Mouse (Mus musculus) T-helper 2 cell (primary cell): ENCODE measurements around the gene Hdc.

Experiments
- in situ Hi-C: fragments of 300-600 bp; cut with MboI, MseI; formaldehyde crosslinking; loops from one replicate; pipeline ENCODE4 v1.15.1; 2025; ENCODE audit warnings: high pct_unique_total_duplicates

Hdc gene

DNA sequence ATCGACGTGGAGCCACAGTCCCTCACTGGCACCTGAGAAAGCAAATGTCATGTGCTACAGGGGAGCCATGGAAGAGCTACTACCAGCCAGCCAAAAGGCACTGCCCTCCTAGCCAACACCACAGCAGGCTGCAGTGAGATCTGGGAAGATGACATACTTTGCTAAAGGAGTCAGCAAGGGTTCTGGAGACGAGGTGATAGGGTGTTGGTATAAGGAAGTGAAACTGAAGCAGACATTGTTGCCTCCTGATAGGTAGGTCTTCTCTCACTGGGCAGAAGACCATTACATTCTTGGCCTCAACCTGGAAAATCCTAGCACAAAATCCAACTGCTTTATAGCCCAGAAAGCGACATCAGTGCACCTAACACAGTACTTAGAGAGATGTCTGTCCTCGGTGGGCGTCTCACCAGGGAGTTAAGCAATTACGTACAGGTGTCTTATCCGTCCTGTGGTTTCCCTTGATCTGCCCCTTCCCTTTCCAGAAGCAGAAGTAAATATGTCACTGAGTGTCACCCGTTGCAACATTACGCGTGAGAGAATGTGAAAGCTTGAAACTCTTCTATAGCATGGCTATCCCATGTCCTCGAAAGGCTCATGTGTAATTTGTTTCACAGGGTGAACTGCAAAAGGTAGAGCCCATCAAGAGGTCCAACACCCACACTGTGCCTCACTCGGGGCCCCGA lies 17.0 kb downstream of the Hdc start:
- in situ Hi-C loops, result no loop called here

DNA sequence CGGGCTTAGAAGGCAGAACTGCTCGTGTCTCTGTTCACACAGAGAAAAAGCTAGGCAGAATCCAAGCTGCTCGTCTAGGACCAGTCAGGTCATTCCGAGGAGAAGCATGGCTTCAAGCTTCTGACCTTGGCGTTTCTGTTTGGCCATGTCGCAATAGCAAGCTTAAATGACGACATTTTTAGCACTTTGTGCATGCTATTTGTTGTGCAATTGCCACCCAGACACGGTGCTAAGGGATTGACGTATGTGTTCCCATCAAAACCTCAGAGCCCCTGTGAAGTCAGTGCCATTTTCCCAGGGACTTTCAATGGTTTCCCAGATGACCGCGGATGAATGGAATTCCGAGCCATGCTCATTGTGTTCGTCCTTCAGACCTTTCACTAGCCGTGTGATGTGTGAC lies 18.6 kb downstream of the Hdc start:
- in situ Hi-C loops, result no loop called here

DNA sequence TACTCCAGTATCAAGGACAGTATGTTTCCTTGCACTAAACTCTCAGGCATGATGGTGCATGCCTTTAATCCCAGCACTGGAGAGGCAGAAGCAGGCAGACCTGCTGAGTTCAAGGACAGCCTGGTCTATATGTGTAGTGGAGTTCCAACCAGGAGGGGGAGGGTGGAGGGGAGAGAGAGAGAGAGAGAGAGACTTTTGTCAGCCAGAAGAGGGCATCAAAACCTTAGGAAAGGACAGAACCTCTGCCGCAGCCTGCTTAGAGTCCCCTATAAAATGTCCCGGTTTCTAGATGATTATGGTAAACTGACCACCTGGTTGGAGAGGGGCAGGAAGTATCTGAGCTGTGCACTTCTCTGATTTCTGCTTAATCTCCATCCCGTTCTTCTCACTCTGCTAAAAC lies 20.1 kb downstream of the Hdc start:
- in situ Hi-C loops, result loop anchor here (5.0 to 10.0 kb wide), 2 partner anchors 68 to 186 kb away; partner anchors contain the start of gene Usp50

DNA sequence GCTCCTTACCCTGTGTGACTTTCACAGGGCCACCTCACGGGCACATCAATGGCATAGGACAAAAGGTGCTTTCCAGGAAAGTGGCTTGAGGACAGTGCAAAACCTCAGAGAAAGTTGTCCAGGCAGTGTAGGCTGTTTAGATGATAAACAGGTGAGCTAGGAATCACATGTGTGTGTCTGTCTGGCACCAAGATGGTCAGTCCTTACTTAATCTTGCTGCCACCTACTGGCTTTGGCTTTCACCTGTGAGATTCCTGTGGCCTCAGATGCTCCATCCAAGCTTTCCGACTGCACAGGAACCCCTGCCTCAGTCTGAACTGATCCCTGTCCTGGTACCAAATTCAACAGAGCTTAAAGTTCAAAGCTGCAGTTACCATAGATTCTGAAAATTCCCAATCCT lies 20.7 kb downstream of the Hdc start:
- in situ Hi-C loops, result loop anchor here (5.0 to 10.0 kb wide), 2 partner anchors 69 to 186 kb away; partner anchors contain the start of gene Usp50

DNA sequence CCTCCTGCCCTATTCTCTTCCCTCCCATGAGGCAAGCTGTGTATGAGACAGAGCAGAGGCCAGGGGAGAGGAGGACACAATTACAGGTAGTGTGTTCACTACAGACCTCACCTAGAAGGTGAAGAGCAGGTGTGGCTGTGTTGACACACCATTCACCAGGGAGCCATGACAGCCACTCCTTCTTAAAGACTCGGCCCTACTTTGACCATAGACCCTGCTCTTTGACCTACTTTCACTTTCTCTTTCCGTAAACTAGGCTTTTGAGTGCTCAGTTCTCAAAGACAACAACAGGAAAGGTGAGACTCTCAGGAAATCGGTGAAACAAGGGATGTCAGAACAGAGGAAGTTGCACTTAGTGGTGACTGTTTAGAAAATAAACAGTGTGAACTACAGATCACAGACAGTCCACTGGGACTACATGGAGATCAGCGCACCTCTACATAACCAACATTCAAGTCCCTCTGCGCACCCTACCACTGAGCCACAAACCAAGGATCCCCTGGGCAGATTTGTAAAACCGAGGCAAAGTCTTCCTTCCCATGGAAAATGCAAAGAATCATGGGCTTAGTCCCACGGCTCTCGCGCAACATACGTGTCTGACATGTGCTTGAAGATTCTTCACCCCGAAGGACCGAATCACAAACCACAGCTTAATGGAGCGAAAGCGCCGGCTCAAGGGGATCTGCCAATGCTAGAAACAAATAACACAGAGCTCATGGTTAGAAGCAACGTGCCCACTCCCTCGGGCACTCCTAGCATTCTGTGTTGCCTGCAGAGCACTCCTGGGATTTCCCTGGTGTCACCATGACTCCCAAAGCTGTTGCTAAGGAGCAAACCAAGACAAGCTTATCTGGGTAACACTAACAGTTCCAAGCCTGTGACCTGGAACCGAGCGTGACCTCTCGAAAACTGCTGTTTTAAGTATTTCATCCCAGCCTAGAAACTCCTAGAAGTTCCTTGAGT lies 21.5 kb downstream of the Hdc start:
- in situ Hi-C loops, result loop anchor here (5.0 to 10.0 kb wide), 2 partner anchors 70 to 187 kb away; partner anchors contain the start of gene Usp50

DNA sequence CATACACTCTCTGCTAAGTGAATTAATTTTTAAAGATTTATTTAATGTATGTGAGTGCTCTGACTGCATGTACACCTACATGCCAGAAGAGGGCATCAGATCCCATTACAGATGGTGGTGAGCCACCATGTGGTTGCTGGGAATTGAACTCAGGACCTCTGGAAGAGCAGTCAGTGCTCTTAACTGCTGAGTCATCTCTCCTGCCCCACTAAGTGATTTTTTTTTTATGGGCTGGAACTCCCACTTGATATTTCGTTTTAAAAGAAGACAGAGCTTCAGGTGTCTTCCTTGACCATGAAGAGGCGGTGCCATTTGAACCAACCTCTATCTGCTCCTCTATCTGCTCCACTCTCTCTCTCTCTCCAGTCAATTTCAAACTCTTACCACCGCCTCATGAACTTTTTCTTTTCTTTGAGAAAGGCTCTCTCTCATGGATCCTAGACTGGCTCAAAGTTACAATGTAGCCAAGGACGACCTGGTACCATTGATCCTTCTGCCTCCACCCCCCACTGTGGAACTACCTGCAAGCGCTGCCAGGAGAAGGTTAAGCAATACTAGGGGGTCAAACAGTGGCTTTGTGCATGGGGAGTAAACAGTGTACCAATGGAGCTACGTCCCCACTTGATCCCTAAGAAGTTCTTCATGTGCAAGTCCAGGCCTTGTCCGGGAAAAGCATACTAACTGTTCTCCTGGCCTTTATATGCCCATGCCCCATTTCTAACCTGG lies 22.6 kb downstream of the Hdc start:
- in situ Hi-C loops, result loop anchor here (5.0 to 10.0 kb wide), 2 partner anchors 71 to 188 kb away; partner anchors contain the start of gene Usp50

DNA sequence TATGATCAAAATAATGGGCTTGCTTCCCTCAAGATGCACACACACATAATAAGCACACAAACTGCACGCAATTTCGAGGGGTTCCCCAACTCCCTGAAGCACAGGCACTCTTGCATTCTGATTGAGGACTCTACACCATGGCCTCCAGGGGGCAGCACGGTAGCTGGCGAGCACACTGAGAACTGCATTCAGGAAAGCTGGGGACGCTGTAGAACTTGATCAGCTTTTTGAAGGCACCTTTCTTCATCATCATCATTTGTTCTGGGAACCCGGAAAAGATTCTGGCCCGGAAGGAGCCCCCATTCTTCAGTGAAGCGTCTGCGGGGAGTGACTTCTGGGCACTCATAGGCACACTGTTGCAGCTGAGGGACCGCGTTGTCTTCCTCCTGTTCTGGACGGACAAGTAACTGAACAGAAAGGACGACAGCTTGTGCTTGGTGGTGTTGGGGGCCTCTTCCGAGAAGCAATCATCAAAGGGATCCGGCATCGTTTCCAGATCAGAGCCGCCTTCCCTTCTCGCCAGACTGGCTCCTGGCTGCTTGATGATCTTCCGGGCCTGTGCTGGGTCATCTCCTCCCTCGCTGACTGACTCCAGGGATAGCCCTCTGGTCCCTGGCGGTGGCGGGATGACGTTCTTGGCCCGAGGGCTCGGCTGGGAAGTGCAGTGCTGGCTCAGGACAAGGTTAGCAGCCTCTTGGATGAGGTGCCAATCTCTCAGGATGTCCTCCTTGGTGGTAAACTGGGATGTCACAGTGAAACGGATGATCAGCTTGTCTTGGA lies 25.1 kb downstream of the Hdc start:
- in situ Hi-C loops, result loop anchor here (5.0 to 10.0 kb wide), 2 partner anchors 191 to 413 kb away; partner anchors contain the start of genes Ap4e1 and Usp50

DNA sequence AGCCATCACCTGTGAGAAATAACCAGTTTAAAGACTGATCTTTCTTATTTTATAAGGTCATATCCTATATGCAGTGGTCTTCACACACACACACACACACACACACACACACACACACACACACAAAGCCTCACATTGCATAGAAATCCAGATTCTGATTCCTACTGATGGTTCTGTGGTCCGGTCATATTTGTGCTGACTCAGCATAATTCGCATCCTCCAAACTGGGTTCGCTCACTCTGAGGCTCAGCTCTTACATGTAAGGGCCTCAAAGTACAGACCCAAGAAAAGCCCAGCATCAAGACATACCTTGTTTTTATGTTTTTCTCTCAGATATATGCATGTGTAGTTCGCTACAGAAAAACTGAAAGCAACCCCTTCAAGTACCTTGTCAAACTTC lies 27.8 kb downstream of the Hdc start:
- in situ Hi-C loops, result loop anchor here (5.0 to 10.0 kb wide), 2 partner anchors 193 to 416 kb away; partner anchors contain the start of genes Ap4e1 and Usp50

DNA sequence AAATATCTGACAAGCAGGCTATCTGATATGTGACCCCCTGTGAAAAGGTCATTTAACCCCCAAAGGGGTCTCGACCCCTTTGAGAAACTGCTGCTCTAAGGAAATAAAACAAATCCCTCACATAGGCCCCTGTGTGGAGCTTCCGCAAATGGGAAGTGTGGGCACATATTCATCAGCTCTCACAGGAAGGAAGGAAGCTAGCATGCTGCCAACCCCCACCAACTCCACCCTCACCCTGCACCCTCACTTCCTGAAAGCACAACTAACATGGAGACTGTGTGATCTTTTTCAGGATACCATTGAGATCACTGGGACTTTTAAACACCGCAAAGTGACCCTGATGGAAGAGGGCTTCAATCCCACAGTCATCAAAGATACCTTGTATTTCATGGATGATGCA lies 31.6 kb downstream of the Hdc start:
- in situ Hi-C loops, result no loop called here

DNA sequence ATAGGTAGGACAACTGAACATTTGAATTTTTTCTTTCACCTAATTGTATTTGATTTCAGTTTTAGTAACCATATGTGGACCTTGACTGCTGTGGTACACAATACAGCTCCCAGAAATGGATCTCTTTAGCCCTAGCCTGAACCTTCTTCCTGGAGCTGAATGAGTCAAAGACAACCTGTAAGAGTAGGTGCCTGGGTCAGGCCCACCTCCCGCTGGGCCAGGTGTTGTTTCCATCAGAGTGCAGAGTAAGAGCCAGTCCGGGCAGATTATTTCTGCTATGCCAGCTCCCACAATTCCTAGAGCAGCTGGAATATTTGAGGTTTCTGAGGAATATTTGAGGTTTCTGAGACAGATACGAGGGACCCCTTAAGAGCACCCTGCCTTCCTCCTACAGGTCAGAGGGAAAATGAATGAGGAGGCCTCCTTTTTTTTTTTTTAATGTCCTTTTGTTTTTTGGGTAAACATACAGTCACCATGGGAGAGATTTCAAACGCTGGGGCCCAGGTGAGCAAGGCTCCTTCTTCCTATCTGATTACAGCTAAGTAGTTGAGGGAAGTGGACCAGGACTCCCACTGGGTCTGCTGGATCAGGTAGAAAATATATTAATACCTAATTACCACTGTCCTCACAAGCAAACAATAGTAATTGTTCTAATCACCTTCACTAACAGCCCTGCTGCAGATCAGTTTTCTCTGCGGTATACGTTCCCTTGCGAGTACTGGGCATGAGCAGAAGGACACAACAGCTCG lies 34.3 kb downstream of the Hdc start:
- in situ Hi-C loops, result no loop called here

DNA sequence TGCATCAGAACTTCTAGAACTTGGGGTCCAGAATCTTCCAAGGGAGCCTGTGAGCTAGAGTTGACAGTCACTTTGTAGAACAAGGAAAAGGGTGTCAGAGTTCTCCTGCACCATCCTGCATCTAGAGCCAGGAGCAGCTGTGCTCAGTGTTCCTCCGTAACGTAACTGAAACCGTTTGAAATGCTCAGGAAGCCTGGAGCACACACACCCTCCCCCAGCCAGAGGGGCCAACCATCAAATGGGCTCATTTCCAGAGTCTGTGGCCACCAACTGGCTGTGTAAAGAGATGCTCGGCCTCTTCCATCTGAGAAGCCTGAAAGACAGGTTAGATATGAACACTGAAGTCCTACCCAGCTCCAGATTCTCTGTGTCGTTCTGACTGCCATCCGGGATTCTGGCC lies 35.1 kb downstream of the Hdc start:
- in situ Hi-C loops, result no loop called here

DNA sequence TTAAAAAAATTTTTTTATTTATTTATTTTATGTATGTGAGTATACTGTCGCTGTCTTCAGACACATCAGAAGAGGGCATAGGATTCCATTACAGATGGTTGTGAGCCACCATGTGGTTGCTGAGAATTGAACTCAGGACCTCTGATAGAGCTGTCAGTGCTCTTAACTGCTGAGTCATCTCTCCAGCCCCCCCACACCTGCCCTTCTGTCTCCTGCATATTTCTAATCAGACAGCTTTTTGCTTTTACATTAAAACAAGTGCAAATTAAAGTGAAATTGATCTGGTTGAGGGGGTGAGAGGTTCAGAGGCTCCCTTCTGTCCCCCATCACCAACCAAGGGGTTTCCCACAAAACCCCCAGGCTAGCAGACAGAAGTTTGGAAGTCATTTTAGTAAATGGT lies 39.8 kb downstream of the Hdc start:
- in situ Hi-C loops, result no loop called here

DNA sequence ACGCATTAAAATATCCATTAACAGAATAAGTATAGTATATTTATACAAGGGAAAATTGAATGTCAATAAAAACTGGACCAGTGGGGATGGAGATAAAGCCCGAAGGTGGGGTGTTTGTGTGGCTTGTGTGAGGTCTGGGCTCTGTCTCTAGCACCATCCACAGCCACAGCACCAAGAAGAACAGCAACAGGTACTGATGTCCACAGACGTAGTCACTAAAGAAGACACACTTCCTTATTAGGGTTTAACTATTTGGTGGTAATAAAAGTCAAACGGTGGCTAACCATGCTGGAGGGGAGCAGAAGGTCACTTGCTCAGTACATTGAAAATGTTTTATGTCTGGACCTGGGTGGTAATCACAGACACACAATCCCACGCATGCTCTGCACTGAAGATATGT lies 41.7 kb downstream of the Hdc start:
- in situ Hi-C loops, result no loop called here

DNA sequence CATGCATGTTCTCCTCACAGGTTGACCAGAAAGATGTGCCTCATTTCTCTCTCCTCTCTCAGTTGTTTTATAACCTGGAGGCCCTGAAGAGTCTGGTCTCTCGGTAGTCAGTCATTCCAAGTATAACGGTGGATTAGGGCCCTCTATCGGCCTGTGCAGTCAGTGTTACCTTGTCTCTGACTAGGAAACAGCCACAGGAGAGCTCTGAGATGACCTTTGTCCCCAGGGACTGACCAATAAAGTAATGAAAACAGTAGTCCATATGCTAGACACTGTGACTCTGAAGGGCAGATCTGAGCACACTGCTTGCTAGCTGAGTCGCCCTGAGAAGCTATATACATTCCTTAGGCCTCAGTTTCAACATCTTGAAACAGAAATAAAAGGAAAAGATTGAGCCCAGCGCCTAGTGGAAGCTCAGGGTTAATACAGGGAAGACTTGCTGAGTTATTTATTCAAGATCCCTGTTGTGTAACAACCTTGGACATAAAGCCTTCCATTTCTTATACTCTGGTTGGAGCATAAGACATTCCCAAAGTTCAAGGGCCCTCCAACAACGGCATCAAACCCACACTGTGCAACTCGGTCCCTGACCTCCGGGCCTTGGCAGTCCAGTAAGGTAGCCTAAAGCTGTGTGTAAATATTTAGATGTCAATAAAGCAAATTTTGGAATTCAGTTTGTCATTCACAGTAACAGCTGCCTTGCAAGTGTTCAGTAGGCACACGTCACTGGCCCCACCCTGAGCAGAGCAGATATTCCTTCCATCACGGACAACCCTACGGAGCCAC lies 43.5 kb downstream of the Hdc start:
- in situ Hi-C loops, result no loop called here

DNA sequence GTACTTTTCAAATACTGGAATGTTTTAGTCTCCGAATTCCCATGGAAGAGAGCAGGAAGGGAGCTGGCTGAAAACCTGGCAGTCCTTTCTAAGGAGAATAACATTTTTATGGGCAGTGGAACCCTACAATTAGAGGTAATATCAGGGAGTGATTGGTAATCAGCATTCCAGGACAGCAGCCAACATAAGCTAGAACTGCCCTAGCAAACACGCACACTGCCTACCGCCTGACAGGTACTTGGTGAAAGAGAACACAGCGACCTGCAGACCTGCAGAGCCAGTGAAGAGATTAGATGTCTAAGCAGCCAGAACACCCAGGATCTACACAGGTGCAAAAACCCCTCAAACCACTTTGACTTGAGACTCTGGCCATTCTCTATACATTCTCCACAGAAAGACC lies 46.4 kb downstream of the Hdc start:
- in situ Hi-C loops, result no loop called here

DNA sequence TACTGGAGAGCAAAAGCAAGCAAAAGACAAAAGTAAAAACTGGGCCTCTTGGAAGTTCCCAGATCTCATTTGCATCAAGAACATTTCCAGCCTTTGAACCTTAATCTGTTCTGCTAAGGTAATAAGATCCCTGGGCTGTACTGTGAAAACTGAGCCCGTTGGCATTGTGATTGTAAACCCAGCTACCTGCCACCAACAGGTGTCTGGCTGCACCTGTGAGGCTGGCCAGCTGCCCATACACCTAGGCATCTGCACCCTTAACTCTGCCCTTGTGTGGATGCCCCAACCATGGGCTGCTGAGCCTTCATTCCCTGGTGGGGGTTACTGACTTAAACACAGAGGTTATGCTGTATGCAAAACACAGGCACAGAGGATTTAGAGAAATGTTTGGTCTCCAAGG lies 46.9 kb downstream of the Hdc start:
- in situ Hi-C loops, result no loop called here

DNA sequence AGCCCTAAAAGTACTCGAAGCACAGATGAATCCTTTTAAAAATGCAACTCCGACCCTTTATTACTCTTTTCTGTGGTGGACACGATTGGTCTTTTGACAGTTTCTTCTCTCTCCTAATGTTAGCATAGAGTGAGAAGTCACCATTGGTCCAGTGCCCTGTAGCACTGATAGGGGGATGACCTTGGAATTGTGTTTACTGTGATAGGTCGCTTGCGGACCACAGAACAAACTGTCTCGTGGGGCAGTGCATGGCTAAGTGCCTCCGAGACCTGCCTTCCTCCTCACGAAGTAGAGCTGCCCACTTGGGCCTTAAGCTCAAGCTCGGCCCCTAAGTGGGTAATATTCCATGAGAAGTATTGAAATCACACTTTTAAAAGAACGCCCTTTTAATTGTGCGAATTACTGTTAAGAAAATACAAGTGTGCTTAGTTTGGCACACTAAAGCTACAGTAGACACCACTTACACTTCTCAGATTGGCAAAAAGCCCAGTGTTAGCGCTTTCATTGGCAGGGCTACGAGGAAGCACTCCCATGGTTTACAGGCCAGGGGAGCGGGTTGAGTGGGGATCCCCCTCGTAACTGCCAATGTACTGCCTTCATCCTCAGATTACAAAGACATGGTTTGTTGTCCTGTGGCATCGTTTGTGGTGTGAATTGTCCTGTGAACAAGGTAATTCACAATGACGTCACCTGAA lies 55.5 kb downstream of the Hdc start:
- in situ Hi-C loops, result no loop called here

DNA sequence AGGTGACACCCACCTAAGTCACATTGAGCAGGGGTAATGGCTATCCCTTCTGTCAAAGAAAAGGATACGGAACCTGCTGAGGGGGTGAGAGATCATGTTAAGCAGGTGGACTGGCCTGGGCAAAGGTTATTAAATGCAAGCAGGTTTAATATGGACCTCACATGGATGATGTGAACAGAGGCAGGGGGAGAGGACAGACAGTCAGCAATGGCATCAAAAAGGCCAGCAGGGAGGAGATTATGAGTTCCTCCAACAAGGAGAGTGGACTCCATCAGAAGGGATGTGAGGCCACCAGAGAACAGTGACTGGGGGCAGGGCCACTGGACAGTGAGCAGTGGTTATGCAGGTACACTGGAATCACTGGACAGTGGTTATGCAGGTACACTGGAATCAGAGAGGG lies 59.0 kb downstream of the Hdc start:
- in situ Hi-C loops, result no loop called here

DNA sequence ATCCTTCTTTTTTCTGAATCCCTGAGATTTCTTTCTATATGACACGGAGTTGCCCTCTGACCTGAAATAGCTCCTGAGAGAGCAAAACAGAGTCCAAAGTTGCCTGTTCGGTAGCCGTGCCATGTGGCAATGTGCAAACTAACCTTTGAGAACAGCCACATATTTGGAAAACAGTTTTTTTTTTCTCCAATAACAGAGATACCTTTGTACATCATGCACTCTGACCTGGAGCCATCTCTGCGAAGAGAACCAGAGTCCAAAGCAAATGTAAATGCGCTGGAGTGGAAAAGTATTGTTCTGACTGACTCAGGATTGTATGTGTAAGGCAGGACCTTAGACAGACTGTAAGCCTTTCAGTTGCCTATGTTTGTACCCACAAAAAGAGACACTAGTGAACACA lies 63.6 kb downstream of the Hdc start:
- in situ Hi-C loops, result no loop called here
